Mouse (Mus musculus) lung, postnatal 4 days (tissue): Measurements from ENCODE around the gene Ykt6.
A peak's percentile ranks its signal among the peaks of the same experiment; 100 is the strongest.
"Not testable (repeated sequence)": the region's sequence is repeated elsewhere in the genome, so short reads cannot be mapped to it uniquely, and the experiment has no call there.

ENCODE experiments used
- DNase-seq, 2 experiments: peaks; one replicate each; pipeline ENCODE4 v3.0.0; 2021

The Ykt6 gene

DNA sequence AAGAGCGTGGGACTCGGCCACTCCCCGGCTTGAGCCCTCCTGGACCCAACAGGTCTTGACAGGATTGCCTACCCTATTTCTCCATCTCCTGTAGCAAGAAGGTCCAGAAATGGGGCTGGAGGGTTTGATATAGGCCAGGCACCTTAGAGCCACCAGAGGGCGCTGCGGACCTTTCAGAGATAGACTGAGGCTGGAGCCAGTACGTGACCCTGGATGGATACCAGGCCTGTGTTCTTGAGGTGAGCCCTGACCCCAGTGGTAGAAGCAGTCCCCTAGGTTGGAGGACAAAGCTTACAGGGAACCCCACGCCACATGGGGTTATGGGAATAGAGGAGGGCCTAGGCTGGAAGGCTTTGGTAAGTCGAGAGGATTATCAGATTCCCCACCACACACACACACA, 40.5 kb downstream of the Ykt6 start:
- peak; percentile 79 to 86 for DNase-seq

DNA sequence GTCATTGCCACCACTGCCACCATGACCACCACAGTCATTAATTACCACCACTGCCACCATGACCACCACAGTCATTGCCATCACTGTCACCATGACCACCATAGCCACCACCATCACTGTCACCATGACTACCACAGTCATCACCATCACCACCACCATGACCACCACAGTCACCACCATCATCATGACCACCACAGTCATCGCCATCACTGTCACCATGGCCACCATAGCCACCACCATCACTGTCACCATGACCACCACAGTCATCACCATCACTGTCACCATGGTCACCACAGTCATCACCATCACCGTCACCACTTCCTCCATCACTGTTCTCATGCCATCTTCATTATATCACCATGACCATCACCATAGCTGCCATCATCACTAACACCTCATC, 43.0 kb downstream of the Ykt6 start:
- no peak for DNase-seq

DNA sequence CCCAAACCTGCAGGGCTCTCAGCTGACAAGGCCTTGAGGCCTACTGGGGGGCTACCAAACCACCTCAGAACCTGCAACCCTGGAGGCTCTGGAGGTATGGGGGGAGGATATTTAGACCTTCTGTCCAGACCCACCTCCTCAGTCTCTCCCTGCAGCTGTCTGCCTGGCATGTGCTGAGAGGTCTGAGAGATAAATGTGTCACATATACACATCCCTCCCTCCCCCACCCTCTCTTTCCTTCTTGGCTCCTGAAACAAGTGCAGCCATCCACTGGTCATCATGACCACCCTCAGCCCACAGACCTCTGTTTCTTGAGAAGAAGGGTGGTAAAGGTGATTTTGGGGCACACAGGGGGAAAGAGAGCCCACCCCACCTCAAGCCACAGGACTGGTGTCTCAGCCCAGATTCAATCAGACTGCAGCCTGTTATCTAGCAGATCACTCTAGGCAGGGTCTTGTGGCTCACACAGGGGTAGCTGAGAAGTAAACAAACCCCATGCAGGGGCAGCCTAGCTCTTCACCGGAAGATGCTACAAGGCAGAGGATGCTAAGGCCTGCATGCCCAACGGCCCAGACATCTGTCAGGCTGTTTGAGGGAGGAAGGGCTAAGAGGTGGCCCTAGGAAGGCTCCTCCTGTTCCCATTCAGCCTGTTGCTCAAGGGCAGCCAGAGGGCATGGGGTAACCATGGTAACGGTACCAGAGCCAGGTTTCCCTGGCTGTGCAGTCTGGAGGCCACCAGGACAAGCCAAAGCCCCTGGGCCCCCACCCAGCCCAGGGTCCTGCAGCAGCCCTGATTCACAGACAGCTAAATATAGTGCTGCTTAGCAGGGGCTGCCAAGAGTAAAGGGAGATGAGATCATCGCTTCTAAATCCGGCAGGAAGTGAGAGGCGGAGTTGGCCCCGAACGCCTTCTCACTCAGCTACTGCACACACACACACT, 44.6 kb downstream of the Ykt6 start:
- DNase-seq, result peak; percentile 84 to 94

DNA sequence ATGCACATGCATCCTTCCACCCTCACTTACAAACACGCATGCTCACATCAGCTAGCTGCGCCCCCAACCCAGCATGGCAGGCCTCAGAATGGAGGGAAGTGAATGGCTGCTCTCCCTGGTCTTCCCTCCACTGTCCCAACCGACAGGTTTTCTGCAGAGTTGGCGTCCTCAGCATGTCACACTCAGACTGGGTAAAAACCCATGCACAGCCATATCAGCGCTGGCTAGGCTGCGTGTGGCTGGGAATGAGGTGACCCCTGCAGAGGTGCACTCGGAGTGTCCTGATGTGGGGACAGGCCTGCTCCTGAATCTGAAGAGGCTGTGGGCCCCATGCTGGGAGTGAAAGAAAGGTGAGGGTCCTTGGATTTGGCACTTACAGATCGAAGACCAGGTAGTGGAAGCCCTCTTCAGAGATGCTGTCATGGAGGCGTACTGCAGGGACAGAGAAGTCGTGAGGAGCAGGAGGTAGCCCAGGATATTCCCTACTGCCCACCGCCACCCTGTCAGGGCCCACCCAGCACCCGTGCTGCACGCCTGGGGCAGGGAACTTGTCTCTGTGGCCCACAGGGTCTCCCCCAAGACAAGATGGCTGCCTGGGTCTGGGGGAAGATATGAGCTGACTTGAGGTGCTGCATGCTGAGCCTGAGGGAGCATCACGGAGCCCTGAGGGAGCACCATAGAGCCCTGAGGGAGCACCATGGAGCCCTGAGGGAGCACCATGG, 45.6 kb downstream of the Ykt6 start:
- no peak for DNase-seq

DNA sequence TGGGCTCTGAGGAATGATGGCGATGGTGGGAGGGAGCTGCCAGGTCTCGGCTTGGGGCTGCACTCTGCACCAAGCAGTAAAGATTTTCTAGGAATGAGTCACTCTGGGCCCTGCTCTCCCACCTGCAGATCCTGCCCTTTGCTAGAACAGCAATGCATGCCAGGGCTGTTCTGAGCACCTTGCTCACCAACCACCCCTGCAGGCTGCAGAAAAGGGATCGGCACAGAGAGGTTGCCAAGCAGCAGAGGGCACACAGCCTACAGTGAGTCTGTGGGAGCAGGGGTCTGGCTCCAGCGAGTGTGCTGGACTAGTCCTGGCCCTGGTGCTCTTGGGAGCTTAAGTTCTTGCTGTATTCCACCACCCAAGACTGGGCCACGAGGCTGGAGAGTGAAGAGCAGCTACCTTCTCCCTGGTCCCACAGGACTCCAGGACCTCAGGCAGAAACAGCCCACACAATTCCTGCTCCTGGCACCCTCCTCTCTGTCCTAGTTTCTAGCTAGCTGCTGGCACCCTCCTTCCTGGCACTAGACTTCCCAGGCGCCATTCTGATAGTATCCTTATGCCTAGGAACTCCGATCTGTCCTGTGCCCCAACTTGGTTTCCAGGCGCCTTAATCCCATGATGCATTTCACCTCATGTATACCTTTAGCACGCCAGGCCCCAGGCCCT, 46.6 kb downstream of the Ykt6 start:
- no peak for DNase-seq

DNA sequence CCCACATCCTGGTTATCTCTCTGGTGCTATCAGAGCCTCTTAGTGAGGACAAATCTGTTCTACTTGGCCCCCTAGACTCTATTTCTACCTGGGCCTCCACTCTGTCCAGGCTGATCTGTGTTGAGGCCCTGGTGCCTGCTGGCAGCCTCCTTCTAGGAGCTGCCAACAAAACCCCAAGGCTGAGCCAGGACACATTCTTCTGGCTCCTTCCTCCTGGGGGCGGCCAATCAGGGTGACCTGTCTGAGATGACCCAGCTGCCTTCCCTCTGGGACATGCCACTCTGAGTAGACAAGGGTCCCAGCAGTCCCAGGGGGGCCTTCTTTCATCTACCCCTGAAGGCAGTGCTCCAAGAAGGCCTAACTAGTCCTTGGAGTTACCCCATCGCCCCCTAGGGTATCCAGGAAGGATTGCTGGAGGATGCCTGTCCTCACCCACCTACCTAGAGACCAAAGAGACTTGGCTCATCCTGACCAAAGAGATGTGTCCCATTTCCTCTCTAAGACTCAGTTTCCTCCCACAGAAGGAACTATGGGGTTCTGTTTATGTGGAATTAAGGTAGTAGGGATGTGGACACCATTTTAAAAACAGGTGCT, 47.6 kb downstream of the Ykt6 start:
- DNase-seq, result peak in 1 of 2 experiments; percentile 53

DNA sequence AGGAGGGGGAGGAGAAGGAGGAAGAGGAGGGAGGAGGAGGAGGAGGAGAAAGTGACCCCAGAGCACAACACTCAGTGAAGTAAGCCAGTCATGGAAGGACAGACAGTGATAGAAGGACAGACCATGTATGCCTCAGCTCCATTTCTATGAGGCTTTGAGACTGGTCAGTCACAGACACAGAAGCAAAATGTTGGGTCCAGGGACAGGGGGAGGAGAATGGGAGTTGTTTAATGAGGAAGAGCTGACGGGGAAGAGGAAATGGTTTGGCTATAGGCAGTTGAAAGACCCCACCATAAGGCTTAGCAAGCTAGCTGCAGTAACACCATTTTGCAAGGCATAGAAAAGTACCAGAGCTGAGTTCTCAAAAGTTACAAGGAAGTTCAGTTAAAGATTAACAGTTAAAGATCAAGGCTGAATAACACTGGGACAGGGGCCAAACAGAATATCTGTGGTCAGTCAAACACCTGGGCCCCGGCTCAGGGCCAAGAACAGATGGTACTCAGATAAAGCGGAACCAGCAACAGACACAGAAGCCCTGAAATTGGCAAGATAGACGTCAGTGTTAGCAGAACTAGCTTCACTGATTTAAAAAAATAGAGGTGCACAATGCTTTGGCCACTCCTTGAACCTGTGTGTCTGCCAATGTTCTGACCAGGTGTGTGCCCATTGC, 50.0 kb downstream of the Ykt6 start:
- DNase-seq, result not testable (repeated sequence)

DNA sequence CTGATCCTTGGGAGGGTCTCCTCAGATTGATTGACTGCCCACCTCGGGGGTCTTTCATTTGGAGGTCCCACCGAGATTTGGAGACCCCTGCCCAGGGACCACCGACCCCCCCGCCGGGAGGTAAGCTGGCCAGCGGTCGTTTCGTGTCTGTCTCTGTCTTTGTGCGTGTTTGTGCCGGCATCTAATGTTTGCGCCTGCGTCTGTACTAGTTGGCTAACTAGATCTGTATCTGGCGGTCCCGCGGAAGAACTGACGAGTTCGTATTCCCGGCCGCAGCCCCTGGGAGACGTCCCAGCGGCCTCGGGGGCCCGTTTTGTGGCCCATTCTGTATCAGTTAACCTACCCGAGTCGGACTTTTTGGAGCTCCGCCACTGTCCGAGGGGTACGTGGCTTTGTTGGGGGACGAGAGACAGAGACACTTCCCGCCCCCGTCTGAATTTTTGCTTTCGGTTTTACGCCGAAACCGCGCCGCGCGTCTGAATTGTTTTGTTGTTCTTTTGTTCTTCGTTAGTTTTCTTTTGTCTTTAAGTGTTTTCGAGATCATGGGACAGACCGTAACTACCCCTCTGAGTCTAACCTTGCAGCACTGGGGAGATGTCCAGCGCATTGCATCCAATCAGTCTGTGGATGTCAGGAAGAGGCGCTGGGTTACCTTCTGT, 51.0 kb downstream of the Ykt6 start:
- DNase-seq, result not testable (repeated sequence)

DNA sequence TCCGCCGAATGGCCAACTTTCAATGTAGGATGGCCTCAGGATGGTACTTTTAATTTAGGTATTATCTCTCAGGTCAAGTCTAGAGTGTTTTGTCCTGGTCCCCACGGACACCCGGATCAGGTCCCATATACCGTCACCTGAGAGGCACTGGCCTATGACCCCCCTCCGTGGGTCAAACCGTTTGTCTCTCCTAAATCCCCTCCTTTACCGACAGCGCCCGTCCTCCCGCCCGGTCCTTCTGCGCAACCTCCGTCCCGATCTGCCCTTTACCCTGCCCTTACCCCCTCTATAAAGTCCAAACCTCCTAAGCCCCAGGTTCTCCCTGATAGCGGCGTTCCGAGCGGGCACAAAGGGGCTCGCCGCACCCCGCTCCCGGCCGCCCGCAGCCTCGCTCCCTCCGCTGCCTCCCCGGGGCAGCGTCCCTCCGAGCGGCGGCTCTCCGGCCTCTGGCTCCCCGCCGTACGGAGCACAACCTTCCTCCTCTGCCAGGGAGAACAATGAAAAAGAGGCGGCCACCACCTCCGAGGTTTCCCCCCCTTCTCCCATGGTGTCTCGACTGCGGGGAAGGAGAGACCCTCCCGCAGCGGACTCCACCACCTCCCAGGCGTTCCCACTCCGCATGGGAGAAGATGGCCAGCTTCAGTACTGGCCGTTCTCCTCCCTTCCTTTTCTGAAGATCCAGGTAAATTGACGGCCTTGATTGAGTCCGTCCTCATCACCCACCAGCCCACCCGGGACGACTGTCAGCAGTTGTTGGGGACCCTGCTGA, 51.7 kb downstream of the Ykt6 start:
- not testable (repeated sequence) for DNase-seq

DNA sequence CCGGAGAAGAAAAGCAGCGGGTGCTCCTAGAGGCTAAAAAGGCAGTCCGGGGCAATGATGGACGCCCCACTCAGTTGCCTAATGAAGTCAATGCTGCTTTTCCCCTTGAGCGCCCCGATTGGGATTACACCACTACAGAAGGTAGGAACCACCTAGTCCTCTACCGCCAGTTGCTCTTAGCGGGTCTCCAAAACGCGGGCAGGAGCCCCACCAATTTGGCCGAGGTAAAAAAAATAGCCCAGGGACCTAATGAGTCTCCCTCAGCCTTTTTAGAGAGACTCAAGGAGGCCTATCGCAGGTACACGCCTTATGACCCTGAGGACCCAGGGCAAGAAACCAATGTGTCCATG, 52.3 kb downstream of the Ykt6 start:
- DNase-seq, result not testable (repeated sequence)

DNA sequence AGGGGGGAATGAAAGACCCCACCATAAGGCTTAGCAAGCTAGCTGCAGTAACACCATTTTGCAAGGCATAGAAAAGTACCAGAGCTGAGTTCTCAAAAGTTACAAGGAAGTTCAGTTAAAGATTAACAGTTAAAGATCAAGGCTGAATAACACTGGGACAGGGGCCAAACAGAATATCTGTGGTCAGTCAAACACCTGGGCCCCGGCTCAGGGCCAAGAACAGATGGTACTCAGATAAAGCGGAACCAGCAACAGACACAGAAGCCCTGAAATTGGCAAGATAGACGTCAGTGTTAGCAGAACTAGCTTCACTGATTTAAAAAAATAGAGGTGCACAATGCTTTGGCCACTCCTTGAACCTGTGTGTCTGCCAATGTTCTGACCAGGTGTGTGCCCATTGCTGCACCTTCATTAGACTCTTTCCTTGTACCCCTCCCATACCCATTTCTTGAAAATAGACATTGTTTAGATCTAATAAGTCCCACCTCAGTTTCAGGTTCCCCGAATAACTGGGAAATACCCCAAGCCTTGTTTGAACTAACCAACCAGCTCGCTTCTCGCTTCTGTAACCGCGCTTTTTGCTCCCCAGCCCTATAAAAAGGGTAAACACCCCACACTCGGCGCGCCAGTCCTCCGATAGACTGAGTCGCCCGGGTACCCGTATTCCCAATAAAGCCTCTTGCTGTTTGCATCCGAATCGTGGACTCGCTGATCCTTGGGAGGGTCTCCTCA, 55.4 kb downstream of the Ykt6 start:
- not testable (repeated sequence) for DNase-seq

DNA sequence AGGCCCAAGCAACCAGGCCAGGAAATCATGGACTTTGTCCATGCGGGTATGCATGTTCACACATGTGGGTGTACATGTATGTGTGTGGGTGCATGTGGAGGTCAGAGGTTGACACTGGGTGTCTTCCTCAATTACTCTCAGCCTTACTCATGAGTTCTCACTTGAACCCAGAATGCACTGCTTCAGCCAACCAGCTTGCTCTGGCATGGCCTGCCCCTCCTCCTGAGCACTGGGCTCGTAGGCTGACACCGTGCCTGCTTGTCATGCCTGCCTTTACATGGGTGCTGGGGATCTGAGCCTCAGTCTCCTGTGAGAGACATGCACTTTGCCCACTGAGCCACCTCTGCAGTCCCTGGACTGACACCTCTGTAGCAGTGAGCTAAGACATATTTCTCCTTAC, 56.4 kb downstream of the Ykt6 start:
- no peak for DNase-seq

DNA sequence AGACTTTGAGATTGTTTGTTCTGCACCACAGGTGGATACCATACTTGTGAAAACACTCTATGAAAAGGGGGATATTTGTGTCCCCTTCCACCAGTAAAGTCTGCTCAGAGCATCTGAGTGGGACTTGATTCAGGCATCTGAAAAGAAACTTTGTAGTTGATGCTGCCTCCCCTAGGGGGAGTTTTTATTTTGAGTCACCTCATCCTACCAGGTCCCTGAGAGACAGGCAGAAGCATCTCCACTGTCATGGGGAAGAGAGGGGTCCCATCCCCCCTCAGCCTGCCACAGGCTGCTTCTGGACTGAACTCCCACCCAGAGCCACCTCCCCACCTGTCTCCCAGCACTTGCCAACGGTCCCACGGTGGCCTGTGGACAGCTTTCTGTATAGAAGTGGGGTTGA, 57.9 kb downstream of the Ykt6 start:
- DNase-seq, result no peak

DNA sequence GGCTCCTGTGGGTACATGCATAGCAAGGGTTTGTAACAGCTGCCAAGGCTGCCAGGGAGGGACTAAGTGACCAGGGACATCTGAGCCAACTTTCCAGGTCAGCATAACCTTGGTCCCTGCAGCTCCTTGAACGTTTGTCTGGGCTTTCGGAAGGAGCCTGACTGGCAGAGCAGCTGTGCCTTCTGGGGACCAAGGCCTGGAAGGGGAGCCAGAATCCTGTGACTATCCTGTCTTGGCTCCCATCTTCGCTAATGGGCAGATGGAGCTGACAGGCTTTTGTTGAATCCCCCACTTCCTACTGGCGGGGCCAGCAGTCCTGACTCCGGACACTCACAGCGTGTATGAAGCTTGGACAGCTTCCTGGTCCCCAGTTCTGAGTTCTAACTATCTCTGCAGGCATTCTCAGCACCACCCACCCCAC, 59.5 kb downstream of the Ykt6 start:
- no peak for DNase-seq

DNA sequence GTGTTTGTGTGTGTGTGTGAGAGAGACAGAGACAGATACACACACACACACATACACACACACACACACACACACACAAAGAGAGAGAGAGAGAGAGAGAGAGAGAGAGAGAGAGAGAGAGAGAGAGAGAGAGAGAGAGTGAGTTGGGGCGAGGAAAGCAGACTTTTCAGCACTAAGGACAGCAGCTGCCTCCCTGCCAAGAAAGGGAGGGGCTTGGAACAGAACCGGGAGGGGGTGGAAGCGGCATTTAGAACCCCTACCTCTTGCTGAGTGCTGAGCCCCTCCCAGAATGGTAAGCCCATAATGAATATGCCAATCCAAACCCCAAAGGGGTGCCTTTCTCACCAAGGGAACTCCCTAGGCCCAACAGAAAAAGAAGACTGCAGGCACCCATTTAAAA, 60.9 kb downstream of the Ykt6 start:
- DNase-seq, result no peak

DNA sequence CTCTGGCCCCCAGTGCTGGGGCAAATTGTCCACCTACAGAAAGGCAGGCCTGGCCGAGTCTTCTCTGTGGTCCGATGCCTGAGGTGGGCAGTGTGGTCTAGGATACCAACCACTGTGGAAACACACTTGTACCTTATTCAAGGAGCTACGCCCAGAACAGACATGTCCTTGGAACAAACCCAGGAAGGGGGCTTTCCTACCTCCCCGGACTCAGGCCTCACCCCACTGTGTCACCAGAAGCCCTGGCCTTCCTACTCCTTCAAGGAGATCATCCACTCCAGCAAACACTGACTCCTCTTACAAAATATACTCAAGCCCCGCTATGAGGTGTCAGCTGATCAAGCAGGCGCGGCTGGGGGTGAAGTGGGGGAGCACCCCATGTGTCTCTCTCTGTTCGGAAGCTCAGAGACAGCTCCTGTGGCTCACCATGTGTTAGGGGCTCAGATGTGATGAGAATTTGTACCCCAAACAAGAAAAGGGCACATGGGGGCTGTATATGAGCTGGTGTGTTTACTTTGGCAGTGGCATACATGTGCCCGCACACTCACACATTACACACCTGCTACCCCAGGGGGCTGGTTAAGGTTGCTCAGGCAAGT, 61.4 kb downstream of the Ykt6 start:
- no peak for DNase-seq
